Mouse (Mus musculus): ENCODE measurements around the gene Thoc2. TPM values are rescaled to one million over a fixed set of nuclear protein-coding genes. Genes with fewer than 3 reads are reported as not detected.
"Not testable (repeated sequence)": the region's sequence is repeated elsewhere in the genome, so short reads cannot be mapped to it uniquely, and the experiment has no call there.

Thoc2 gene
- 10 to 100 TPM; 20.0 to 22.5 TPM for total RNA-seq (2021)
- long read RNA-seq, experiment 1, full-length matches to known transcripts, result 2 of 8 reads
- long read RNA-seq, experiment 1, partial matches to known transcripts, result 4 of 8 reads
- long read RNA-seq, experiment 1, other reads (novel, unspliced or antisense), result 2 of 8 reads
- long read RNA-seq, experiment 2, partial matches to known transcripts, result 1 of 3 reads
- long read RNA-seq, experiment 2, other reads (novel, unspliced or antisense), result 2 of 3 reads

- DNase-seq (ENCODE audit: low spot score), result no peak
Measured at GRCm38 (mm10) chrX:41920574-41920973, at the start of gene Thoc2. Thoc2 (minus strand) TSS chrX:41920674.

- DNase-seq (ENCODE audit: low spot score), result no peak
Measured at GRCm38 (mm10) chrX:41970096-41970495, 49.6 kb upstream of the Thoc2 start.

- no peak for DNase-seq (ENCODE audit: low spot score)
Measured at GRCm38 (mm10) chrX:41969341-41969740, 48.9 kb upstream of the Thoc2 start.

- DNase-seq (ENCODE audit: low spot score), result no peak
Measured at GRCm38 (mm10) chrX:41957161-41957560, 36.7 kb upstream of the Thoc2 start.

- no peak for DNase-seq (ENCODE audit: low spot score)
Measured at GRCm38 (mm10) chrX:41941840-41942239, 21.4 kb upstream of the Thoc2 start.

DNA sequence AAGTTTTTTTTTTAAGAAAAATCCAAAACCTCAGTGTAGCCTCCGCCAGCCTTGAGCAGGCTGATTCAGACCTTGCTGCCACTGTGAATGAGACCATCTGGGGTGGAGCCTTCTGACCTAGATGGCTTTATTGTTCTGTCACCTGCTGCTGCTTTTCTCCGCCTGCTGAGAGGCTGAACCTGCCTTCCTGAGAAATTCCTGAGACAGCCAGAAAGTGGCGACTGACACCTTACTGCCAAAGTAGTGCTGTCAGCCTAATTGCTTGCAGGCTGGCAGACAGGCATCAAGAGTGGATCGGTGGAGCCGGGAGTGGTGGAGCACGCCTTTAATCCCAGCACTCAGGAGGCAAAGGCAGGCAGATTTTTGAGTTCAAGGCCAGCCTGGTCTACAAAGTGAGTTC, 11.3 kb upstream of the Thoc2 start:
- DNase-seq (ENCODE audit: low spot score), result not testable (repeated sequence)

DNA sequence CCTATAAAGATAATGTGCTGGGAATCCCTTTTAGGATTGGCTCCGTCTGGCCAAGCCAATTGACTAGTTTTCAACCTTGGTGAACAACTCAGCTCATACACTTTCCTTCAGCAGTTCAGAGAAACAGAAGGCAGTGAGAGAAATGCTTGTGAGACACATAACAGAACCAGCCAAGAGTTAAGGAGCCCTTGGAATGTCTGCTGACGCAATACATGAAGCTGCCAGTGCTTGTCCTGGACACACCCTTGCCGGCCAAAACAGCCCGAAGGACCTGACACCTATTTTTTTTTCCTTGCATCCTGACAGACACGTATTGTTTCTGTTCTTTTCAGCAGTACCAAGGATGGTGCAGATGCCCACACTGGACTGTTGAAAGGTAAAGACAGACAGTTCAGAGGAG, 4.2 kb upstream of the Thoc2 start:
- peak; percentile 7 for DNase-seq (ENCODE audit: low spot score)

DNA sequence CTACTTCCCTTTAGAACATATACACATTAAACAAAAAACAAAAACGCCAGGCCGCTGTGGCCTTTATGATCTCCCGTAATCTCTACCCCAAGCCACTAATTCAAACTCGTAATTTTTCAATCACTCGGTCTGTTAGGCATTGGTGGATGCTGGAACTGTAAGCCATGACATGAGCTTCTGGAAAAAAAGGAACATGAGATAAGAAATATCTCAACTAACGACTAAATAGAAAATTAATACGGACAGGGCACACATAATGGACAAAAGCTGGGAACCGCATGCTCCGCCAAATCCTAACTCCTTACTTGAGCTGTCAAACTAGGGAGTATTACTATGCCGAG, 8.4 kb downstream of the Thoc2 start:
- DNase-seq (ENCODE audit: low spot score), result no peak

- peak; percentile 87 for DNase-seq (ENCODE audit: low spot score)
Measured at GRCm38 (mm10) chrX:41911390-41912060, 8.9 kb downstream of the Thoc2 start.

DNA sequence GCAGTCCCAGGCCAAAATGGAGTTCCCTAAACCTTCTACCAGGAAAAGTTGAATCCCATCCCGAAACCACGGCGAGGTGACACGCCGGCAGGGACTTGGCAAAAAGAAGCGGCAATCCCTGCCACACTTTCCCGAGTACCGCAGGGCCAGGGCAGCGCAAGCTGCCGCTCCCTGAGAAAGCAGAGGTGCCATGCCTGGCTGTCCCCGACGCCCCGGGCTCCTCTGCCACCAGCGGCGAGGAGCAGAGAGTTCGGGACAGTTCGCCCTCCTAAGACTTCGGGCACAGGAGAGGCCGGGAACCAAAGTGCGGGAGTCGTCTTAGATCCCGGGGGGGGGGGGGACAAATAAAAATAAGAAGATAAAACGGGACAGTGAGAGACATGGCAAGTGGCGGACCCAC, 9.5 kb downstream of the Thoc2 start:
- peak; percentile 2 for DNase-seq (ENCODE audit: low spot score)

DNA sequence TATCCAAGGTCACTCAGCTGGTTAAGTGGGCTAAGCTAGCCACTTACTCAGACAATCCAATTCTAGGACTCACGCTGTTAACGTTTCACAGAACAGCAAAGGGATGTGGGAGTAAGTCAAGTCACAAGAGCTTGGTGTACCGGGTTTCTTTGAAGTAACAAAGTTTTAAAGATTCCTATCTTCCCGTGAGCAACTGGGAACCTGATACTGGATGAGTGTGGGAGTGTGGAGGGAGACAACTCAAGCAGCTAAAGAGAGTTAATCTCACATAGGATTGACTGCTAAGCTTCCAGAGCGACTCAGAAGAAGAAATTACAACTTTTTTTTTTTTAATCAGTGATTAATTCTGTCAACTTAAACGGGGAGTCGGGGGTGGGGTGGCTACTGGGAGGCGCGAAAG, 10.0 kb downstream of the Thoc2 start:
- no peak for DNase-seq (ENCODE audit: low spot score)

GRCm38 (mm10) chrX:41884759-41885505, 35.5 kb downstream of the Thoc2 start:
- no peak for DNase-seq (ENCODE audit: low spot score)

DNA sequence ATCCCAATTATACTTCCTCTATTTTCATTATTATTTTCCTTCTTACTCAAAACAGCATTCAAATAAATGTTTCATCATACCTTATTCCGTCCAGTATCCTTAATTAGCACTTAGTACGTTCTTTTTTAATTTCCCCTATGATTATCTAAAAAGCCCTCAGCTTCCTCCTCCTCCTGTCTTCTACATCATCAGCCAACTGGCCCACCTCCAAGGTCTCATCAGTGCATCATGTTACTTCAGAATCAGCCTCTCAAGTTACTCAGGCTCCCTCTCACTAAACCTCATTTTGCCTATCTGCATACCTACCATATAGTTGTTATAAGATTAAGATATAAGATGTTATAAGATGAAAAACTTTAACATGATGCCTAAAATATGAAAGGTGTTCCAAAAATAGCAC, 43.9 kb downstream of the Thoc2 start:
- DNase-seq (ENCODE audit: low spot score), result peak; percentile 3

GRCm38 (mm10) chrX:41837823-41838222, 82.7 kb downstream of the Thoc2 start:
- no peak for DNase-seq (ENCODE audit: low spot score)

DNA sequence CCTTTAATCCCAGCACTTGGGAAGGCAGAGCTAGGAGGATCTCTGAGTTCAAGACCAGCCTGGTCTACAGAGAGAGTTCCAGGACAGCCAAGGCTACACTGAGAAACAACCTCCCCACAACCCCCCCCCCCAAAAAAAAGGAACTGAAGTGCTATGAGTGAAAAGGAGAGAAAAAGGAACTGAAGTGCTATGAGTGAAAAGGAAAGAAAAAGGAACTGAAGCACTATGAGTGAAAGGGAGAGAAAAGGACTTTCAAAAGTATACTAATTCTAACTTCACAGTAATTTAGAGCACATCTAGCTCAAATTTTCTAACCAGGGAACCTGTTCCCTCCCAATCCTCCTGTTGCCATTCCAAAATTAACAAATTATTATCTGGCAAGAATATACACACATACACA, 114.9 kb downstream of the Thoc2 start:
- DNase-seq (ENCODE audit: low spot score), result no peak

DNA sequence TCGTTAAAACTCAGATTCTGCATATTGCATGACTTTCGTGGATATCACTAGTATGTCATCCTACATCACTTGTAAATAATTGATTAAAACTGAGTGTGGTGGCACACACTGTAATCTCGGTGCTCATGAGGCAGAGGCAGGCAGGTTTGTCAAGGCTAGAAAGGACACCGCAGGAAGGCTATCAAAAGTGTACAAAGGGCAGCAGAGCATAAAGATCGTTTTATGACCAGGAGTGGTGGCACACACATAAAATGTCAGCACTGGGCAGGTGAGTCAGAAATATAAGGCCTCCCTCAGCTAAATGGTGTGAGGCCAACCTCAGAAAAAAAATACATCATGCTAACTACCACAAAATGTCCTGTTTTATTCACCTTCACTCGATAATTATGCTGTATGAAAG, 127.2 kb downstream of the Thoc2 start:
- no peak for DNase-seq (ENCODE audit: low spot score)

Small RNA genes lying within 50 kb of the gene (microRNA-seq; reads per million reads assigned to microRNA genes)
- not detected for gene Gm44490

Other genes starting within 250 kb of the Thoc2 start
- 10 to 100 TPM; 17.4 to 18.2 TPM for gene Xiap, start 139.0 kb upstream of the Thoc2 start, total RNA-seq (2021)
- 10 to 100 TPM; 44.8 to 52.3 TPM for gene Stag2, start 228.6 kb upstream of the Thoc2 start, total RNA-seq (2021)